Mouse (Mus musculus): ENCODE measurements around the gene Chil3.
A peak's percentile ranks its signal among the peaks of the same experiment; 100 is the strongest.
"Not testable (repeated sequence)": the region's sequence is repeated elsewhere in the genome, so short reads cannot be mapped to it uniquely, and the experiment has no call there.

The Chil3 gene

DNA sequence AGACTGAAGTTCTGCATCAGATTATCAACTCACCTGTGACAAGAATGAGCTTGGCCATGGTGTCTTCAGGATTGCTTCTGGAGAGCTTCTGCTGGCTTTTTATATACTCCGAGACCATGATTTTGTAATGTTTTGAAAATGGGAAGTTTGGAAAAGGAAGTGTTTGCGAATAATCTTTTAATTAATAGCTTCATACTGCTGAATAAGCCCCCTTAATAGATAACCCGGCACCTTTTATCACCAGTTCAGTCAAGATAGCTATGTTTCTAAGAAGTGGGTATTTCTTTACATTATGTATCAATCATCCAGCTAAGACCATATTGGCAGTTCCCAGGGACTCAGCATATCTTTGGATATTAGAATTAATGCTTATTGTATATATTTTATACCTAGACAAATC lies at the start of gene Chil3:
Chil3 (minus strand) TSS at position 101 of the 400 bp plus-strand sequence.
- DNase-seq = no peak

DNA sequence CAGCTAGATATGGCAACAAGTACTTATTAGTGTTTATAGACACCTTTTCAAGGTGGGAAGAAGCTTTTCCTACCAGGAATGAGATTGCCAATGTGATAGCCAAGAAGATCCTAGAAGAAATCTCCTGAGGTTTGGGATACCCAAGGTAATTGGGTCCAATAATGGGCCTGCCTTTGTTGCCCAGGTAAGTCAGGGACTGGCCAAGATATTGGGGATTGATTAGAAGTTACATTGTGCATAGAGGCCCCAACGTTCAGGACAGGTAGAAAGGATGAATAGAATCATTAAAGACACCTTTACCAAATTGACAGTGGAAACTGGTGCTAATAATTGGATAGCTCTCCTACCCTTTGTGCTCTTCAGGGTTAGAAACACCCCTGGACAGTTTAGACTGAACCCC lies 30.7 kb upstream of the Chil3 start:
- not testable (repeated sequence) for DNase-seq

- not testable (repeated sequence) for DNase-seq
Measured at GRCm38 (mm10) chr3:106197246-106197645, 29.9 kb upstream of the Chil3 start.

- no peak for DNase-seq
Measured at GRCm38 (mm10) chr3:106196276-106196675, 28.9 kb upstream of the Chil3 start.

DNA sequence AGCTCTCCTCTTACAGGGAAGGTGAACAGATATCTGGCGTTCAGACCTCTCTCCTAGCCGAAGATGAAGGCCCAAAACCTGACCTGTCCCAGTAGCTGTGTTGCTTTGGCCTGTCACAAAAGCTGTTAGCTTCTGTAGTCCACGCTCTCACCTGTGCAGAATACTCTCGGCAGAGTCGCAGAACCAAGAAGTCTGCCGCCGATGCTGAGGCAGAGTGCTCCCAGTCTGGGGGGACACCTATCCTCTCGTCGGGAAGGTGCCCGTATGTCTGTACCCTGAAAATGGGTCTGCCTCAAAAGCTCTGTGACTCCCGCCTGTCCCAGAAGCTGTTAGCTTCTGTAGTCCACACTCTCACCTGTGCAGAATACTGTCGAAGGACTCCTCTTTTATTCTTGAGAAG lies 28.1 kb upstream of the Chil3 start:
- DNase-seq = no peak

GRCm38 (mm10) chr3:106187991-106188390 lies 20.6 kb upstream of the Chil3 start:
- no peak for DNase-seq

- no peak for DNase-seq
Measured at GRCm38 (mm10) chr3:106177509-106178189, 10.3 kb upstream of the Chil3 start.

DNA sequence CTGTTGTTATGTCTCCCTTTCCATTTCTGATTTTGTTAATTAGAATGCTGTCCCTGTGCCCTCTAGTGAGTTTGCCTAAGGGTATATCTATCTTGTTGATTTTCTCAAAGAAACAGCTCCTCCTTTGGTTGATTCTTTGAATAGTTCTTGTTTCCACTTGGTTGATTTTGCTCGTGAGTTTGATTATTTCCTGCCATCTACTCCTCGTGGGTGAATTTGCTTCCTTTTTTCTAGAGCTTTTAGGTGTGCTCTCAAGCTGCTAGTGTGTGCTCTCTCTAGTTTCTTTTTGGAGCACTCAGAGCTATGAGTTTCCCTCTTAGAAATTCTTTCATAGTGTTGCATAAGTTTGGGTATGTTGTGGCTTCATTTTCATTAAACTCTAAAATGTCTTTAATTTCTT lies 7.6 kb upstream of the Chil3 start:
- not testable (repeated sequence) for DNase-seq

DNA sequence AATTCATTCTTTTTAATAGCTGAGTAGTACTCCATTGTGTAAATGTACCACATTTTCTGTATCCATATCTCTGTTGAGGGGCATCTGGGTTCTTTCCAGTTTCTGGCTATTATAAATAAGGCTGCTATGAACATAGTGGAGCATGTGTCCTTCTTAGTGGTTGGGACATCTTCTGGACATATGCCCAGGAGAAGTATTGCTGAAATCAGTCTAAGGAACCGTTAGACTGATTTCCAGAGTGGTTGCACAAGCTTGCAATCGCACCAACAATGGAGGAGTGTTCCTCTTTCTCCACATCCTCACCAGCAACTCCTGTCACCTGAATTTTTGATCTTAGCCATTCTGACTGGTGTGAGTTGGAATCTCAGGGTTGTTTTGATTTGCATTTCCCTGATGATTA lies 5.1 kb upstream of the Chil3 start:
- DNase-seq = not testable (repeated sequence)

- DNase-seq = no peak
Measured at GRCm38 (mm10) chr3:106171135-106171731, 3.9 kb upstream of the Chil3 start.

DNA sequence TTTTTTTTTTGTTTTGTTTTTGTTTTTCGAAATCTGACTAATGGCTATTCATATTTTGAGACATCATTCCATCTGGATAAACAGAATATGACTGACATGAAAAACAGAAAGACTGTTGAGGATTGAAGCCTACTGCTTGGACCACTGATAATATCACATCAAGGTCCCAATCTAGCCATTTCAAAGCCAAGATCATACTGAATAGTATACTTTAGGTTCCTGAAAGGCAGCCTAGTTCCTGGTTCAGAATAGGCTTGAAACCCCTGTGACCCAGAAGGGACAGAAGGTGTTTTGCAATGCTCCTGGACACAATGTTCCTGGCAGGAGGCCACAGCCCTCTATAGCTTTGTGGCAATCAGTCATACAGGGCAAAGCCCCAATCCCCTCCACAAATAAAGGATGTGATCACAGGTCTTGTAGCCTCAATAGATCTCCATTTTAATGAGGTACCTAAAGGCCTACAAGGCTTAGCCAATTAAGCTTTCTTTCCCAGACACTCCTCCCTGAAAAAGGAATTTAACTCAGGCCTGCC lies 3.2 kb upstream of the Chil3 start:
- DNase-seq = no peak

- no peak for DNase-seq
Measured at GRCm38 (mm10) chr3:106154413-106154812, 13.0 kb downstream of the Chil3 start.

GRCm38 (mm10) chr3:106144081-106144480 lies 23.3 kb downstream of the Chil3 start:
- DNase-seq = no peak

GRCm38 (mm10) chr3:106131690-106132089 lies 35.7 kb downstream of the Chil3 start:
- DNase-seq = peak; percentile 94

DNA sequence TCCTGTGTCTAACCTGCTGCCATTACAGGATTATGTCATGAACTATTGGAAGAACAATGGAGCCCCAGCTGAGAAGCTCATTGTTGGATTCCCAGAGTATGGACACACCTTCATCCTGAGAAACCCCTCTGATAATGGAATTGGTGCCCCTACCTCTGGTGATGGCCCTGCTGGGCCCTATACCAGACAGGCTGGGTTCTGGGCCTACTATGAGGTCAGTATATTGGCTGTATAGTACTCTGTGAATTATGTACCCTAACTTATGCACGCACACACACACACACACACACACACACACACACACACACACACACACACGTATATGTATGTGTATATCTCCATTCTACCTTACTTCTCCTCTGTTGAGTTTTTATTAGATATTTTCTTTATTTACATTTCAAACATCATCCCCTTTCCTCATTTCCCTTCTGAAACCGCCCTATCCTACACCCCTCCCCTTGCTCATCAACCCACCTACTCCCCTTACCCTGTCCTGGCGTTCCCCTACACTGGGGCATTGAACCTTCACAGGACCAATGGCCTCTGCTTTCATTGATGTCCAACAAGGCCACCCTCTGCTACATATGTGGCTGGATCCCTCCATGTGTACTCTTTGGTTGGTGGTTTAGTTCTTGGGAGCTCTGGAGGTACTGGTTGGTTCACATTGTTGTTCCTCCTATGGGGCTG lies 38.4 kb downstream of the Chil3 start:
- no peak for DNase-seq

DNA sequence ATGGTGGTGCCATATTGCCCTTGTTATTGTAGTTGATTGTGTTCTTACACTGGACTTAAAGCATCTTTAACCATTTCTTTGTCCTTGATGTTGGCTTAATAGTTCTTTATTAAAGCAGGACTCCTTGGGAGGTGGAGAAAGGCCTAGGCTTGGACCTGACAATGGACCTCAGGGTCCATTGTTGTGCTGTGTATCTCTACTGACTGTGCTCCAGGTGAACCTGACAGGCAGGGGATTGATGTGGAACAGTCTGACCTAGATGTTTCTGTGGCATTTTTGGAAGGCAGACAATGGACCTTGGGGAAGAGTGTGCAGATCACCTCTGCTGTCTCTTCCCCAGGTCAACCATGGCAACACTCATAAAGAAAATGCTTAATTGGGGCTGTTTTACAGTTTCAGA lies 40.4 kb downstream of the Chil3 start:
- no peak for DNase-seq

DNA sequence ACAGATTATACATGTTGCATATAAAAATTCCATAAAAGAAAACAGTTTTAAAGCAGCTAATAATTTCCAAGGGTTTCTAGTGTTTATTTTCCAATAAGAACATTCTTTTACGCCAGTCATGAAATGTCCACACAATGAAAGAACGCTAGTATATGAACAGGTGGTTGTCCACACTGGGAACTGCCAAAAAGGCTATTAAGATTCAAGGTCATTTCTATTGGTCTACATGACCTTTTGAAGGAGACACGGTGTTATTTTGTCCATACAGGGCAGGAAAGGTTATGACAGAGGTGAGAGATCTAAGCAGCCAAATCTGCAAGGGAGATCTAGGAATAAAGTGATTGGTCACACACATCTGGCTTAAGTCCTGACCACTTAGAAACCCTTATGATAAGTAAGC lies 54.4 kb downstream of the Chil3 start, which contains the start of gene Chia1:
Chia1 (plus strand) TSS at position 301 of the 400 bp plus-strand sequence.
- no peak for DNase-seq
